Mouse (Mus musculus) retina, postnatal 1 day (tissue): ENCODE measurements around the gene Vmn2r77.
"Not testable (repeated sequence)": the region's sequence is repeated elsewhere in the genome, so short reads cannot be mapped to it uniquely, and the experiment has no call there.

Source experiments
- DNase-seq: peaks from one replicate; pipeline ENCODE4 v3.0.0-alpha.2; 2012

Vmn2r77 gene

DNA sequence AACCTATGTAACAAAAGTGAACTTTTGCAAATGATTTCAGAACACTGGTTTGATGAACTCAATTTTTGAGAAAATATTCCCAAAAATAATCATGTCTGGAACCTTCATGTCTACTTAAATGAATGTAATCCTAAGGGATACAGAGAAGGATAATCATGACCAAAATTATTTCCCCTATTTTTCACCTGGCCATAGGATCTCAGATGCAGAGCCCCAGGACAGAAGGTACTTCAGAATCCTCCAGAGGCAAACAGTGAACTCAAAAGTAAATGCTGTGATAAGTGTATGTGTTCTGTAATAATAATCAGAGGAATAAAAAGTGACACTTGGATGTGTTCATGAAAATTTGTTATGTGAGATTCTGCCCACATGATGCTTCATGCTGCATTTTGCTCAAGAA is at the start of gene Vmn2r77:
Vmn2r77 (plus strand) TSS at position 301 of the 400 bp plus-strand sequence.
- no peak for DNase-seq

DNA sequence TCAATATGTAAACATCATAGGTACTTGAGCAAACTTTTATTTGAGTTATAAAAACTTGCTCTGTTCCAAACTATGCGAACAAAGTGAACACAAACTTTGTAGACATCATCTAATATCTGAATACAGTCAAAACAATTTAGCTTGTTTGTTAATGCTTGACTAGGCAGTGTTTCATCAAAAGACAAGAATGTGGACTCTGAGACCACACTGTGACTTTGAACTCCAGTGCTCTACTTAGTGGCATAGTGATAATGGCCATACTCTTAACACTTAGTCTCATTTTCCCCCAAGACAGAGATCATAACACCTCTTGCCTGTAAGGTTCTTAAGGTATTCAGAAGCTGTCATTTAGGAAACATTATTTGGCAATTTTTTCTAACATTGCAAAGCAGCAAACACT is 34.1 kb upstream of the Vmn2r77 start:
- no peak for DNase-seq

DNA sequence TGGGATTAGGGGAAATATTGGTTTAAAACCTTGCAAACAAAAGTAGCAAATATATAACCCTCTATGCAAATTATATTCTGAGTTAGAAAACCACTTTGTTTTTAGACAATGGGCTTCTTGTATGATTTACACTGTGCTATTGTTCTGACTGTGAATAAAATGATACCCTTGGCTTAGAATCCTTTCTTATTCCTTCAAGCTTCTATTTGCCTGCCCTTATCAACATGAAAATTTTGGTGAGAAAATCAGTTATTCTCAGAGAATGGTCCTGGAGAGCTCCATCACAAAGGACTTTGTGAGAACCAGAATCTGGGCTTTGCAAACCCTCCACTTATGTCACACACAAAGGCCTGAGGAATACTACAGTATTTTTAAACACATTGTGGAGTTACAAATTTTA is 30.2 kb upstream of the Vmn2r77 start:
- no peak for DNase-seq

DNA sequence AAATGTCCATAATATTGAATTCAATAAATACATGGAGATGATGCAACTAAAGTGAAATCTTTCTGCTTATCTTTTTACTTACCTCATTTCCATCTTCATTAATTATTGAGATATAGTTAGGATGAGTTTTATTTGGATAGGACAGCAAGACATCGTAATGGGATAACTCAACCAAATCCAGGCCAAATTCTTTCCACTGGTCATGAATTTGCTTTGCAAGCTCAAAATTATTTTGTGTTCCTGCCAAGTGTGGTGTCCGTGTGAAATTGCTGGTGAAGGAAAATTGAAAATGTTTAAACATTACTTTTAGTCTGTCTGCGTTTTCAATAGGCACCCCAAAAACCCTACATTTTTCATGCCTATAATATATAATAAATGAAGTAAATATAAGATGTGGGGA is 23.2 kb upstream of the Vmn2r77 start:
- DNase-seq: no peak

DNA sequence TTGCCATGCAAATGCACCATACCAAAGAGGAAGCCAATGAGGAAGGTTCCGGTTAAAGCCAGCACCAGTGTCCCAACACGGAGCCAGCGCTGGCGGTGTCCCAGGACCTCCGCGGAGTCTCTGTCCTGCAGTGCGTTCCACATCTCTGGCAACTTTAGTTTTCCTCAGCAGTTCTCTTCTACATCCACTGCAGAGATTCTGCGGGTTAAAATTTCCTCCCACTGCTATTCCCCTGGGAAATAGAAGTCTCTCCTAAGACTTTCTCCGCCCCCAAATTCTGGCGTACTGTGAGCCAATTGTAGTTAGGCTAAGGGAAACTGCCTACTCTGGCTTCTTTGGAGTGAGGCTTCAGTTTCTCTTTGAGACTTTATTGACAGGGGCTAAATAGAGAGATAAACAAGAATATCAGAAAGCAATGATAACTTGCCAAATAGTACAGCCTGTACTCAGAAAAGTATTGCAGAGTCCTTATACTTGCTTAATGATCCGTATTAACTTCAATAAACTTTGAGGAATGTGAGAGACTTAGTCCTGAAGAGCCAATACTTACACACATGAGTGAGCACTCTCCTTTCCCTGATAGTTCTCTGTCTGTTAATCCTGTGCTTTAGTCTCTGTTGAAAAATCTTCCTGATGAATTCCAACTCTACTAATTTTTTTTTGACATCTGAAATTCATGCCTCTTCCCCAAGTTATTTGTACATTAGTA is 19.1 kb upstream of the Vmn2r77 start, which contains the start of gene Folh1:
Folh1 (minus strand) TSS at position 327 of the 709 bp plus-strand sequence.
- DNase-seq: peak; percentile 16

DNA sequence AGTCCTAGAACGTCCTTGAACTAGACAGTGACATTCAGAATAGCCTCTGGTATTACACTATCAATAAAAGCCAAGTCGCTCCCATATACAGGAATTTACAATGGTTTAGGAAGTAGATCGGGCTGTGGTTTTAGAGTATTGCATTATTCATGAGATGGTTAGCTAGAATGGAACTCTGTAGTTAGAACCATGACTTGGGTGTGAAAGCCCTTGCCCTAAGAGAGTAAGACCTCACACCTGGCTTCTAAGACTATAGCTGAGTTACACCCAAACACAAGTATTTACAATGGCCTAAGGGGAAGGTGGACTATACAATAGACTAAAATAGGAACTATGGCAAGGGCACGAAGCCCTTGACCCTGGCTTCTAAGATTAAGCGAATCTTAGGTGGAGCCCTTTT is 20.4 kb downstream of the Vmn2r77 start:
- DNase-seq: not testable (repeated sequence)

DNA sequence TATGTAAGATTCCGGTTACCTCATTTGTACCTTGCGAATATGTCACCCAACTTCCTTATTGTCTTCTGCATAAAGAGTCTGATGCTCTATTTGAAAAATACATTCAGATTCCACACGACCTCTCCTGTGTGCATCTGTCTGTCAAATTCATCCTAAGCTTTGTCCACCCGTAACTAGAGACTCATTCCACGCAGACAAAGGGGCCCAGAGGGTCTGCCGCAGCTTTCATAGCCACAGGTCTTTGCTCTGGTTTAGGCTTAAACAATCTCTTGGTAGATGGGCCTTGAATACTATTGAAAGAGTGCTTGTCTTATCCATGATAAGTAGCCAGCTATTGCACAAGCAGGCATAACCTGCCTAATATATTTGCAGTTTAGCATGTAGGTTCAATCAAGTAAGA is 20.9 kb downstream of the Vmn2r77 start:
- not testable (repeated sequence) for DNase-seq

DNA sequence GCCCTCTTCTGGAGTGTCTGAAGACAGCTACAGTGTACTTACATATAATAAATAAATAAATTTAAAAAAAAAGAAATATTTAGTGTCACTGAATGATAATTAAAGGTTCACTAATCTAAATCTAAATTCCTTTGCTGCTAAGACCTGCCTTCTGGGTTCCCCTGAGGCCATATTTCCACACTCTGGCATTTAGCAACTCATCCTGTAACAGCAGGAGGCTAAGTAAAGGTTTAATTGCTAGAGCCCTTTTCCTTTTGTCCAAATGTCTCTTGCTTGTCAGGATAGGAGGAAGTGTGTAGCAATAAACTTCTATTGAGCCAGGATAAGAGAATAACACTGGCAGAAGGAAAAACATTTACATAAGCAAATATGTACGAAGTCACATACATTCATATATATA is 21.6 kb downstream of the Vmn2r77 start:
- no peak for DNase-seq
